Mouse (Mus musculus): ENCODE measurements around the gene Efna2.
A peak's percentile ranks its signal among the peaks of the same experiment; 100 is the strongest.

Efna2 gene

GRCm38 (mm10) chr10:80168038-80168661 lies 11.1 kb upstream of the Efna2 start:
- DNase-seq (ENCODE audit: low spot score): peak; percentile 81

DNA sequence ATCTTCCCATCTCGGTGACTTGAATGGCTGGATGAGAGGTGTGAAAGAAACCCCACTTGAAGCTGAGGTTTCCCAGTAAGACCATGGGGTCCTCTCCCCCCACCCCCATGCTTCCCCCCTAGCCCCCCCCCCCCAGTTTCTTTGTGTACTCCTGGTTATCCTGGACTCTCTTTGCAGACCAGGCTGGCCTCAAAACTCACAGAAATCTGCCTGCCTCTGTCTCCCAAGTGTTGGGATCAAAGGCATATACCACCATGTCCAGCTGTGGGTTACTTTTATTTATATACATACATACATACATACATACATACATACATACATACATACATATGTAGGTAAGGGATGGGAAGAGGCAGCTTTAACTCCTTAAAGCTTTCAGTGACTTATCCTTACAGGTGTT lies 10.2 kb upstream of the Efna2 start:
- no peak for DNase-seq (ENCODE audit: low spot score)

DNA sequence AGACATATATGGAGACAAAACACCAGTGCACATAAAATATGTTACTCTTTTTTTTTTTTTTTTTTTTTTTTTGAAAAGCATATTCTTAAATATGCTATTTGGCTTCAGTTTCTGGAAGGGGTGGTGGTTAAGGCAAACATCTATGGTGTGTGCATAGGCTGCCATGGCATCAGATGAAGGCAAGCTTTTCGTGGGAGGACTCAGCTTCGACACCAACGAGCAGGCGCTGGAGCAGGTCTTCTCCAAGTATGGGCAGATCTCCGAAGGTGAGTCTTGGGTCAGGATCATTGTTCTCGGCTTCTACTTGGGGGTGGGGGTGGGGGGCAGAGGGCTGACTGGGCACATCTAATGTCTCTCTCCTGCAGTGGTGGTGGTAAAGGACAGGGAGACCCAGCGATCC lies 9.6 kb upstream of the Efna2 start:
- DNase-seq (ENCODE audit: low spot score): no peak

DNA sequence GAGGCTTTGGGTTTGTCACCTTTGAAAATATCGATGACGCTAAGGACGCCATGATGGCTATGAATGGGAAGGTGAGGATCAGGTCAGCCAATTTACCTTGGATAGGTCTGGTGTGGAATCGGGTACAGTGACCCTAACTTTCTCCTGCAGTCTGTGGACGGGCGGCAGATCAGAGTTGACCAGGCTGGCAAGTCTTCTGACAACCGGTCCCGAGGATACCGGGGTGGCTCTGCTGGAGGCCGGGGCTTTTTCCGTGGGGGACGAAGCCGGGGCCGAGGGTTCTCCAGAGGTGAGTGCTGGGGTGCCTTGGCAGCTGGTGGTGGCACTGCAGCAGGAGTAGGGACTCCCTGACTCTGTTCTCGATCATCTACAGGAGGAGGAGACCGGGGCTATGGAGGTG lies 9.2 kb upstream of the Efna2 start:
- no peak for DNase-seq (ENCODE audit: low spot score)

DNA sequence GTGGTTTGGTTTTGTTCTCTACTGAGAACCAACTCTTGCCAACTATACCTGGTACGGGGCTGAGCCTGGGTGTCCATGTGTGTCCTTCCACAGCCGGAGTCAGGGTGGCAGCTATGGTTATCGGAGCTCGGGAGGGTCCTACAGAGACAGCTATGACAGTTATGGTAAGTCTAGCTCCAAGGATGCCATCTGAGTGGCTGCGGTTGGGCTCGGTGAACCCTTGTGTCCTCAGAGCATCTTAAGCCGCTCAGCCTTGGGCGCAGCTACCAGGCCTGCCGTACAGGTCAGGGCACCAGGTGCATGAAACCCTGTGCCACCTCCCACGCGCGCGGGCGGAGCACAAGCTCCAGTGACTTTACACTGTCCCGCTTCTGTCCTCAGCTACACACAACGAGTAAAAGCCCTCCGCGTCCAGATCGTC lies 8.7 kb upstream of the Efna2 start:
- DNase-seq (ENCODE audit: low spot score): no peak

GRCm38 (mm10) chr10:80171252-80171651 lies 8.0 kb upstream of the Efna2 start:
- no peak for DNase-seq (ENCODE audit: low spot score)

DNA sequence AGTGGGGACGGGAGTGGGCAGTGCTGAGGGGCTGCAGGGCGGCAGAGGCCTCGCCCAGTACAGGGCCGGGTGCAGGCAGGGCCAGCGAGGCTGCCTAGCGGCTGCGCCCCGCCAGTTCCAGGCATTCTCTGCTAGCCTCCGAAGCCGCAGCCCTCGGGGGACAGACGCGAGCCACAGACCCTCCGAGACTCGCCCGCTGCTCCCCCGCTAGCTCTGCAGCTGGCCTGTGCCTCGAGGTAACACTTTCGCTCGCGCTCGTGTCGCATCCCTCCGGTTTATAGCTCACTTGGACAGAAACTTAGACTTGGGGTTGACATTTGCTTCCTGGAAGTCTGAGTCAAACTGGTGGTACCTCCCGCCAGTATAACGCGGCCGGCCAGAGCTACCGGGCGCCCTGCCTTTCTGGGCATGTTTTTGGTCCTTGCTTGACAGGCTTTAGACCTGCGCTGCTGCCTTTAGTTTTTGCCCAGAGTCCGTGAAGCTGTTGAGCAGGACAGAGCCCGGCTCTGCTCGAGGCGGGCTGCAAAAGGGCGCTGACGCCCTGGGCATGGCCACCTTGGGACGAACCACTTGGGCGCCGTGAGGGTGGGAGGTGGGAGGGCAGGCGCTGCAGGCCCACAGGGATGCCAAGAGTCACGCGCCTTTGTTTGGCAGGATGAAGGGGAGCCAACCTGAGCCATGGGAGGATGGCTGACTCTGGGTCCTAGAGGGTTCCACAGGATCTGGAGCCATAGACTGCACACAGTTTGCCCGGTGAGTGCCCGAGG lies 7.3 kb upstream of the Efna2 start:
- no peak for DNase-seq (ENCODE audit: low spot score)

- peak; percentile 92 for DNase-seq (ENCODE audit: low spot score)
Observed at GRCm38 (mm10) chr10:80172527-80173292, 6.6 kb upstream of the Efna2 start, which contains the start of gene 1600002K03Rik. TSS of gene 1600002K03Rik (plus strand) at chr10:80172944.

GRCm38 (mm10) chr10:80173358-80173757 lies 5.9 kb upstream of the Efna2 start:
- DNase-seq (ENCODE audit: low spot score): no peak

DNA sequence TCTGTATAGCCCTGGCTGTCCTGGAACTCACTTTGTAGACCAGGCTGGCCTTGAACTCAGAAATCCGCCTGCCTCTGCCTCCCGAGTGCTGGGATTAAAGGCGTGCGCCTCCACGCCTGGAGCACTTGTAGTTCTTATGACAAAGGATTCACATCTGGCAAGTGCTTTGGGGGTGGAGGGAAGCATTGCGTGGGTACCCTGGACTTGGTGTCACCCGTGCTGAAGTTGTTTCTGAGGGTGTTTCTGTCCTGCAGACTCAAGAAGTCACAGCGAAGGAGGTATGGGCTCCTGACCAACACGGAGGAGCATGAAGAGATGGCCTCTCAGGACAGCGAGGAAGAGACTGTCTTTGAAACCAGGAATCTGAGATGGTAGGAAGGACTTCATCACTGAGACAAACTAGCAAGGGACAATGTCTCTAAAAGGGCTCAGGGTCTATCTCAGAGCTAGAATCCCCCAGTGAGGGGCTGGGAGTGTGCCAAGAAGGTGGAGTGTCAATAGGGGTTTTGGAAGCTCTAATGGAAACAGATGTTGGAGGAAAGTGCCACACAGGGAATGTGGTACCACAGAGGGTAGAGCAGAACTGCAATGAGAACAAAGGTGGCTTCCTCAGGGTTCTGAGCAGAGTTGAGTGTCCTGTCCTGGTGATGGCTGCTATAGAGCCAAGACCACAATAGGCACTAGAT lies 5.2 kb upstream of the Efna2 start:
- DNase-seq (ENCODE audit: low spot score): no peak

- no peak for DNase-seq (ENCODE audit: low spot score)
Observed at GRCm38 (mm10) chr10:80174705-80175104, 4.6 kb upstream of the Efna2 start.

DNA sequence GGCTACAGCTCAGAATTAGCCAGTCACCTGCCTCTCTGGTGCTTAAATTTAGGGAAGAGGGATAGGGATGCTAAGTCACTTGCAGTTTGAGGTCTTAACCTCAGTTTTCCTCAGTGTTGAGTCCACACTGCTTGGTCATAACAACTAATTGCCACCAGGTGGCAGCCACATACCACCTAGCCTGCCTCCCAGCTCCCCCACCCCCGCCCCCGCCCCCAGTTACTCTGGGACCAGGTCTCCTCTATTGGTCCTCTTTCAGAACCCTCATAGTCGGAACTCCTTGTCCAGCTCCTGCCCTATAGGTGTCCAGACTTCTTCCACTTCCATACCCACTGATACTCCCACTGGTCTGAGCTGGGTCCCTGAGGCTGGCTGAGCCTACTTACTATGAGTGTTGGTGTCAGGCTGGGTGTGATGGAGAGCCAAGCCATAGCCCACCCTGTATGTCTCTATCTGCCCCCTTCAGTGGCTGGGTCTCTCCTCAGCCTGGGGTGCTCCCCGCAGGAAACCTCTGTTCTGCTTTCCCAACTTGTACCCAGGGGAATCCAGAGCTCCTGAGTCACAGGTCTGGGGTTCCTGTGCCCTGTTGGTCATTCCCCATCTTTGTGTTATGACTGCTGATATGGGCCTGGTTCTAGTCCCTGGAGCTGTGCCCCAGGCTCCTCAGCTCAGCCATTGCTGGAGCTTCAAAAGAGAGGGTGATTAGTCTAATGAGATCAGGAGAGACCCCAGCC lies 3.6 kb upstream of the Efna2 start:
- no peak for DNase-seq (ENCODE audit: low spot score)

GRCm38 (mm10) chr10:80176270-80176834 lies 2.9 kb upstream of the Efna2 start:
- no peak for DNase-seq (ENCODE audit: low spot score)

DNA sequence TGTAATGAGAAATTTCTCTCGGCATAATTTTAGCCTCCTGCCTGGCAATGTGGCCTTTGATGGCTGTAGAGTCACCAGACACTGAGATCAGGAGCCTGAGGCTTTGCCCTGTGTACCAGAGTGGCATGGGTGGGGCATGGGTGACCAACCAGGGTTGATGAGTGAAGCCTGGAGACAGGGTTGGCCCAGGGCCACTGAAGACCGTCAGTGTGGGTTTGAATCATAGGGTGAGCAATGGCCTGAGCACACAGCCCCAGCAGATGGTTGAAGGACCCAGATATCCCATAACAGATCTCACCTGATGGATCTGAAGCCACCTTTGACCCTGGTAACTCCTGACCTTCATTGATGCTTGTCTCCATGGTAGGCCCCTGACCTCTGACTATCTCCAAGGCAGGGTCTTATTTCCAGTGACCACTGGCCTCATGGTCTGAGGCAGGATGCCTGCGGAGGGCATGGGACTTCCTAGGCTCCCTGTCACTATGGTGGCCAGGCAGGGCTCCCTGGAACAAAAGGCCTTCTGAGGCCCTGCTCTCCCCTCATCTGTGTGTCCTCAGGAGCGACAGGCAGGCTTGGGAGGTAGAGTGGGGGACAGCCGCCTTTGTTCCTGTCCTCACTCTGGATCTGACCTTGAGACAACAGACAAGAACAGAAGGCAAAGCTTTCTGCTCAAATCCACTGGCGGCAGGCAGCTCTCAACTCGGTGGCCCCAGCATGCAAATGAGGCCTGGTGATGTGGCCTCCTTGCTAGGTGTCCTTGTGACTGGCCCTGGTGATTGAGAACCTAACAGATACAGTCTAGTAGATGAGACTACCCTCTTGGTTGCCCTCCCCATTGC lies 1.6 kb upstream of the Efna2 start:
- DNase-seq (ENCODE audit: low spot score): no peak

DNA sequence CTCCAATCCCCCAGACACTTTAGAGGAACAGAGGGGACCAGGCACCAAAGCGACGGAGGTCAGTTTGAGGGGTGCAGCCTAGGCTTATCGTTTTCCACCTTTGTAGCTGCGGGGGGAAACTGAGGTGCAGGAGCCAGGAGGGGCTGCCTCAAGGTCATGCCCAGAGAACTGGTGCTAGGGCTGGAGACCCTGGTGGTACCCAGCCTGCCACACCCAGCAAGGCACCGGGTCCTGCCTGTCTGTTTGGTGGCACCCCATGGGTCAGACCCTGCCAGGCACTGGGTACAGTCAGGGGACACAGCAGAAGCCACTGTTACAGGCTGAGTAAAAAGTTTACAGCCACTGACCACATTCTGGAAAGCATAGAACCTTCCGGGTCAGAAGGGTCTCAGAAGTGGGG lies 1.0 kb downstream of the Efna2 start:
- DNase-seq (ENCODE audit: low spot score): no peak

DNA sequence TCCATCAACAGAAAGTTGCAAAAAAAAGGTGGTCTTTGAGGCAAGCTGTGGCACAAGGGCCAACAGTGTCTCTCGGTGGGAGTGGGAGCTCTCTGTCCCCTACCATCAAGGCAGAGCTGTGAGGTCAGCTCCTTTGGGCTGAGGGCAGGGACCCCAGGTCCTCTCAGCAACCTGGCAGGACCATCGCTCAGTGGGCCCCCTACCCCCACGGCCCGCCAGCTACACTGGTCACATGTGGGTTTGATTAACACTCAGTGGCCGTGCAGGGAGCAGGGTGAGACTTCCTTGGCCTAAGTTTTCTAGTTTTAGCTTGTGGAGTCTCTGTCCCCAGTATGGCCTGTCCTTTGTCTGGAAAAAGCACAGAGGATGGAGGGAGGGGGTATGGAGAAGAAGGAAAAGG lies 1.5 kb downstream of the Efna2 start:
- DNase-seq (ENCODE audit: low spot score): no peak

DNA sequence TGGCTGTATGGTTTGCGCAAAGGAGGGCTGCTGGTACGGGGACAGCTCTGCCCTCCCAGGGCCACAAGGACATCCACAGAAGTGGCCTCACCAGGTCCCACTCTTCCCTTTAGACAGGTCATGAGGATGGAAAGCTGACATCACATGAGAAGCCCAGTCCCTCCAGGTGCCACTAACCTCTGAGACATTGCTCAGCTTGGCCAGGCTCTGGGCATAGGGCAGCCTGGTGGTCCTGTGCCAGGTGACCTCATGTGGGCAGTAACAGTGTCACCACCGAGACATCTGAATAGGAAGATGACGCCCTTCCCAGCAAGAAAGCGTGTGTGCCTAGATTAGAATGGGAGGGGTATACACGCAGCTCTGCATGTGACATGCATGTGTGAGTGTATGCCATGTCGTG lies 3.3 kb downstream of the Efna2 start:
- DNase-seq (ENCODE audit: low spot score): no peak

DNA sequence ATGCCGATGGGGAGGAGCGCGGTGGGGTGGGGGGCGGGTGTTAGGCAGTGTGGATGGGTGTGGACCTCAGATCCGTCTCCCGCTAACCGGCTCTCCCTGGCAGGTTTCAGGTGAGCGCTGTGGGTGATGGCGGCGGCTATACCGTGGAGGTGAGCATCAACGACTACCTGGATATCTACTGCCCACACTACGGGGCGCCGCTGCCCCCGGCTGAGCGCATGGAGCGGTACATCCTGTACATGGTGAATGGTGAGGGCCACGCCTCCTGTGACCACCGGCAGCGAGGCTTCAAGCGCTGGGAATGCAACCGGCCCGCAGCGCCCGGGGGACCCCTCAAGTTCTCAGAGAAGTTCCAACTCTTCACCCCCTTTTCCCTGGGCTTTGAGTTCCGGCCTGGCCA lies 7.4 kb downstream of the Efna2 start:
- no peak for DNase-seq (ENCODE audit: low spot score)

DNA sequence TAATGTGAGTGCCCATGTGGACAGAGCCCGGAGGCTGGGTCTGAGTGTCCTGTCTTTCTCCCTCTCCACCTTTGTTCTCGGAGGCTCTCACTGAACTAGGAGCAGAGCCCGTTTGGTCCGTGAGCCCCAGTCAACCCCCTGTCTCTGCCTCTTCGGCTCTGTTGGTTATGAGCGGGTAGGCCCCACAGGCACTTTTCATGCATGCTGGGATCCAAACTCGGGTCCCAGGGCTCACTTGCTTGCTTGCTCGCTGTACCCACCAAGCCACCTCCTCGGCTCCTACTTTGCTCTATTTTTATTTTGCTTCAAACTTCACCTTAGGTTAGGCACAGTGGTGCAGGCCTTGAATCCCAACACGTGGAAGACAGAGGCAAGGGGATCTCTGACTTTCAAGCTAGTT lies 8.5 kb downstream of the Efna2 start:
- no peak for DNase-seq (ENCODE audit: low spot score)

DNA sequence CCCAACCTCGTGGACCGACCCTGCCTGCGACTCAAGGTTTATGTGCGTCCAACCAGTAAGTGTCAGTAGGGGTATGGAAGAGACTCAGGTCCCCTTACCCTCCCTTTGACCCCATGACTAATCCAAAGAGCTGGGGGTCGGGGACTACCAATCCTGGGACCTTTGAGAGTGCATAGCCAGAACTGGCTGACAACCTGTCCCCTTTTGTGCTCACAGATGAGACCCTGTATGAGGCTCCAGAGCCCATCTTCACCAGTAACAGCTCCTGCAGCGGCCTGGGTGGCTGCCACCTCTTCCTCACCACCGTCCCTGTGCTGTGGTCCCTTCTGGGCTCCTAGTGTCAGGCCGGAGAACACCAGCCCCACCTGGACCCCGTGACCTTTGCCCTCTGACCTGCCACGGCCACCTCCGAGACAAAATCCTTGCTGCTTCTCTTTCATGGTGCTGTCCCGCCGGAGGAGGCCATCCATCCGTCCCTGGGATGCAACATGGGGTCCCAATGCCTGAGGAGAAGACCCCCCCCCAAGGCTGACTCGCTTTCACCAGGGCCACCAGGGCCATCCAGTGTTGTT lies 9.3 kb downstream of the Efna2 start:
- DNase-seq (ENCODE audit: low spot score): no peak

Measured in T-cell, adult 2 months (primary cell).